Mouse (Mus musculus) brain, embryonic 18.5 days (tissue): ENCODE measurements at regions not wholly inside any gene's neighbourhood (a gene's known extent, or its start where the extent isn't known, plus 50 kb on each side); places are given as distances from the start of the nearest gene placed in this dataset.

Experiments
- DNase-seq: peaks from one replicate; pipeline ENCODE4 v3.0.0-alpha.2; 2012; ENCODE audit warnings: low read depth, low spot score

- no peak for DNase-seq
Measured at GRCm38 (mm10) chr8:50180682-50181081, 1336.9 kb upstream of the Tenm3 start.

- DNase-seq = no peak
Measured at GRCm38 (mm10) chr8:50164773-50165454, 1321.2 kb upstream of the Tenm3 start.

- DNase-seq = no peak
Measured at GRCm38 (mm10) chr8:50161076-50161475, 1317.3 kb upstream of the Tenm3 start.

GRCm38 (mm10) chr8:50160326-50160725 is 1316.6 kb upstream of the Tenm3 start:
- no peak for DNase-seq

- DNase-seq = no peak
Measured at GRCm38 (mm10) chr8:50139876-50140275, 1296.1 kb upstream of the Tenm3 start.

- DNase-seq = peak; percentile 14
Measured at GRCm38 (mm10) chr8:50120041-50120440, 1276.3 kb upstream of the Tenm3 start.

DNA sequence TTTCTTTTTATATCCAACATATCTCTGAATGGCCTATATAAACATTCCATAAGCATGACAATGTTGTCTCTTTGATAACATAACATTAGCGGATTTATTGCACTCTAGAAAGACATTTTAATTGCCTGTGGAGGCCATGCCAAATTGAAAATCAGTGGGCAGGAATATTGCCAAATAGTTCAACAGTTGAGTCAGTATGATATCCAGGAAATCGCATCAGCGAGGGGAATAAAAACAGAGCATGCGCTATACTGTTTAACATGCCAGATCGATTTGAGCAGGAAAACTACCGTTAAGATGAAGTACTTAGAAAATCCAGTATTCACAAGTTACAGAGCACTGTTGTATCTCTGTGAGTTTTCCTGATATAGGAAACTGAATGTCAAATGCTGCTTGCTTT is 1238.6 kb upstream of the Tenm3 start:
- DNase-seq = no peak

GRCm38 (mm10) chr8:50037096-50037495 is 1193.3 kb upstream of the Tenm3 start:
- no peak for DNase-seq

DNA sequence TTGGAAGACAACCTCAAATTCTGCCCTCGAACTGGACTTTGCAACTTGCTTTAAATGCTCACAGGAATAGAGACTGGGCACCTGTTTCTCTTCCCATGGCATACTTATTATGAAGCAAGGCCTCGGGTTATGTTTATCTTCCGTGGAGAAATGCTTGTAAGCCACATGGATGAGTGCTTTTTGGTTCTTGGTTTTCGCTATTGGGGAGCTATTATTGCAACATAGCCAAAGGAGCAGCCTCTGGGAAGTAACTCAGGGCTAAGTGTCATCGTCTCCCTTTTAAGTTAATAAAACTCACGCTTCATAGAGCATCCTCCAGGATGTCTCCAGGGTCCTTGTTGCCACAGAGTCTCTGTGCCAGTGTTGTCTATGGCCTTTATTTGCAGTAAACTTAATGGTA is 1183.8 kb upstream of the Tenm3 start:
- DNase-seq = no peak

- no peak for DNase-seq
Measured at GRCm38 (mm10) chr8:50007546-50007945, 1163.8 kb upstream of the Tenm3 start.

- no peak for DNase-seq
Measured at GRCm38 (mm10) chr8:50004254-50004653, 1160.5 kb upstream of the Tenm3 start.

DNA sequence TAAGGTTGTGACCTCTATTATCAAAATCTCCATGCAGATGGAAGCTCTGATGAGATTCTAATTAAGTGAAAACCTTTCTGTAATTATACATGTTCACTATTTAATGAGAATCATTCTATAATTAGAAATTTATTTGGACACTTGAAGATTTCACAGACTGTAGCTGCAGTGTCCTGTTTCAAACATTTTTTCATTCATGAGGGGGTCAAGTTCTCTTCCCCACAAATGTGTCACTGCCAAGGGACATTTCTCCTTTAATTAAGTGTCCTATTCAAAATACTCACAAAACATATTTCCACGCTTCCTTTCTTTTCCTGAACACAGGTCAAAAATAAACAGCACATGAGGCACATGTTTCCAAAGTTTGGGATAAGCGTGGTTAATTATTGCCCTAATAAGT is 1159.9 kb upstream of the Tenm3 start:
- DNase-seq = no peak

DNA sequence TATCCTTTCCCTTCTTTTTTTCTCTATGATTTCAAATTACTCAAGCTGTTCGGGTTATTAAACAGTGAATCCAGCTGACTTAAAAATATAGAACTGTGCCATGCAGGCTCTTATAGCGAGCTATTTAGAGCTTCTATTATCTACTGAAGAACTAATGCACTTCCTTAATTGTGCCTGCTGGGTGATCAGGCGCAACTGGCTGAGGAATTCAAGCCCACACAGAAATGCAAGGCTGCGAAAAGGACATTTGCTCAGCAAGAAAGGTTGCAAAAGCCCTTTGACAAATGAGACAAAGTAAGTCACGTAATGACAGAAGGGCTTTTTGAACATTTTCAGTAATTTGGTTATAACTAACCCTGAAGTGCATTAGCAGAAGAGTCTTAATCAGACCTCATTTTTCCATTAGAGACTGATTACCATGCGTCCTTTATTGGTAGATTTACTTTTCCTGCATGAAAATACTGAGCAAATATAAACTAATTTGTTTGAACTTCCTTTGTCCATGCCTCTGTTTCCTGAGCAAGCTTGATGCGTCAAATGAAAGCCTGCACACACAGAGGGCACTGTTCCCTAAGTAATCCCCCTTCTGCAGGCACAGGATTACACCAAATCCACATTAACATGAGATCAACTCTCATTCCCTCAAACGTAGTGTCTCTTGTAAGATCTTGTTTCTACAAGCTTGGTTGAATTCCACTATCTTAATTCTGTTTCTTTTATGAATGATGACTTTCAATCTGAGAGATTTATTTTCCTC is 1154.7 kb upstream of the Tenm3 start:
- DNase-seq = no peak
